Mouse (Mus musculus) urinary bladder, adult 18-20 months (tissue): ENCODE results near the gene 1700014D04Rik.
"Not testable (repeated sequence)": the region's sequence is repeated elsewhere in the genome, so short reads cannot be mapped to it uniquely, and the experiment has no call there.

ENCODE experiments used
- DNase-seq, 2 experiments: peaks; one replicate each; pipeline ENCODE4 v3.0.0; 2022; ENCODE audit warnings: low spot score in 2 of 2, mixed read lengths in 2 of 2

Gene 1700014D04Rik

GRCm38 (mm10) chr13:59735190-59735589 lies 11.4 kb downstream of the 1700014D04Rik start:
- no peak for DNase-seq

GRCm38 (mm10) chr13:59734347-59734746 lies 12.2 kb downstream of the 1700014D04Rik start:
- DNase-seq: not testable (repeated sequence)

- no peak for DNase-seq
These were observed 12.6 kb downstream of the 1700014D04Rik start for GRCm38 (mm10) chr13:59733936-59734335.

- no peak for DNase-seq
These were observed 14.9 kb downstream of the 1700014D04Rik start, which contains the start of gene Spata31d1d for GRCm38 (mm10) chr13:59731652-59732051. TSS of gene Spata31d1d (minus strand) at chr13:59731752.

- peak; percentile 41 to 55 for DNase-seq
These were observed 18.0 kb downstream of the 1700014D04Rik start for GRCm38 (mm10) chr13:59728378-59729093.

GRCm38 (mm10) chr13:59726139-59726867 lies 20.2 kb downstream of the 1700014D04Rik start:
- DNase-seq: no peak

- DNase-seq: not testable (repeated sequence)
These were observed 24.5 kb downstream of the 1700014D04Rik start for GRCm38 (mm10) chr13:59722089-59722488.

GRCm38 (mm10) chr13:59719475-59719874 lies 27.1 kb downstream of the 1700014D04Rik start:
- no peak for DNase-seq

- not testable (repeated sequence) for DNase-seq
These were observed 27.6 kb downstream of the 1700014D04Rik start for GRCm38 (mm10) chr13:59718857-59719440.

GRCm38 (mm10) chr13:59713710-59714109 lies 32.8 kb downstream of the 1700014D04Rik start:
- no peak for DNase-seq

- DNase-seq: not testable (repeated sequence)
These were observed 34.6 kb downstream of the 1700014D04Rik start, which contains the start of gene Spata31d1b for GRCm38 (mm10) chr13:59711984-59712383. TSS of gene Spata31d1b (plus strand) at chr13:59712284.

GRCm38 (mm10) chr13:59710230-59710629 lies 36.3 kb downstream of the 1700014D04Rik start, which contains the start of gene Spata31d1a:
TSS of gene Spata31d1a (minus strand) at chr13:59710330.
- DNase-seq: no peak

GRCm38 (mm10) chr13:59704562-59704961 lies 42.0 kb downstream of the 1700014D04Rik start:
- no peak for DNase-seq

- no peak for DNase-seq
These were observed 43.0 kb downstream of the 1700014D04Rik start for GRCm38 (mm10) chr13:59703514-59703913.

GRCm38 (mm10) chr13:59700137-59700536 lies 46.4 kb downstream of the 1700014D04Rik start:
- not testable (repeated sequence) for DNase-seq

GRCm38 (mm10) chr13:59699131-59699530 lies 47.4 kb downstream of the 1700014D04Rik start:
- no peak for DNase-seq

GRCm38 (mm10) chr13:59695781-59696180 lies 50.8 kb downstream of the 1700014D04Rik start:
- DNase-seq: no peak

GRCm38 (mm10) chr13:59694008-59694407 lies 52.5 kb downstream of the 1700014D04Rik start, which contains the start of gene 4921517D22Rik:
TSS of gene 4921517D22Rik (minus strand) at chr13:59694108.
- DNase-seq: no peak

GRCm38 (mm10) chr13:59691478-59691877 lies 55.1 kb downstream of the 1700014D04Rik start:
- DNase-seq: no peak
